Mouse (Mus musculus): ENCODE measurements around the gene Rwdd2b. TPM values are rescaled to one million over a fixed set of nuclear protein-coding genes. Genes with fewer than 3 reads are reported as not detected.

Rwdd2b gene
- total RNA-seq, 2 experiments from 2014 or later: 0.38 to 3.0 TPM

DNA sequence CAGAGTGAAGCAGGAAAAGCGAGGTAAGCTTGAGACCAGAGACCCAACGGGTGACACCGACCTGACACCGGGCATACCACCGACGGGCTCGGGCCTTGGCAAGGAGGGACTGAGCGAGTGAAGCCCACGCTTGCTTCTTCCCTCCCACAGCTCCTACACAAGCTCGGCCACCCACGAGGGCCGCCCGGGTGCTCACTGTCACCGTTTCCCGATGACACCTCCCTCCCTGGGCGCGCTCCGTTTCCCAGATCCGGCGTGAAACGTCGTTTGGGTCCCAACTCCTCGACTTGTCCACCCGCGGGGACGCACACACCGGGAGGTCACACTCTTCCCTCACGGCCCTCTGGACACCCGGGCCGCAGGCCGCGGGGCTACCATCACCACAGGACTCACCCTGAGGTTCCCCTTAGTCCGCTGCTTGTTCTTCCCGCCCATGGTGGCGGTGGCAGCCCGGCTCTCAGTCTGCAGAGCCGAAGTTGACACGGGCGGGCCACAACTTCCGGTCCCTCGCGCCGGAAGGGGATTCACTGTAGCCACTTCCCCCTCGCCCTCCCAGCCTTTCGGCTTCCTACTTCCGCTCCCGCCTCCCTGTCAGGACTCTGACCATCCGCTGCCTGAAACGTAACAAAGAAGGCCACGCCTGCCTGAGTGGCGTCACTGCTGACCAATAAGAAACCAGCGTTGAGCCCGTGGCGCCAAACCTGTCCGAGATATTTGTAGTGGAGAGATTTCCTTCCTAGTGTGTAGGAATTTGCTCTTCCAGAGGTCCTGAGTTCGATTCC is 8.1 kb downstream of the Rwdd2b start, which contains the start of gene Ltn1:
Ltn1 (minus strand) TSS at position 580 of the 782 bp plus-strand sequence.
- peak; percentile 100 for ATAC-seq (replicated peaks; ENCODE audit: low FRiP score, poor library complexity, severe bottlenecking)

DNA sequence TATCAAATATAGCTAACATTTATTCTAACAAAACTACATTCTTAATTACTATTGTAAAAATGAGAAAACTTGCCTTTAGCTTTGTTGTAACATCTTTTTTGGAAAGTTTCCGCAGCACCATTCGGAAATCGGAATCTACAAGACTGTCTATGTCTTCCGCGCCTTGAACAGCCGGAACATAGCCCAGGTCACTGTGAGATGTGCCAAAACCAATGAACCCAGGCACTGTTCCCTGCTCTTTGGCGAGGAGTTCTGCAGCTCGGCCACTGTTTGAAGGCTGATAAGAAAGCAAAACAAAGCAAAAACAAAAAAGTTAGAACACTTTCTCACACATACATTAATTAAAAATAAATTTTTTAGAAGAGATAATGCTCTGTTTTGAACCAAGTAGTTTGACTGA is 12.9 kb downstream of the Rwdd2b start:
- no peak for ATAC-seq (replicated peaks; ENCODE audit: low FRiP score, poor library complexity, severe bottlenecking)

GRCm38 (mm10) chr16:87420662-87421061 is 19.7 kb downstream of the Rwdd2b start:
- no peak for ATAC-seq (replicated peaks; ENCODE audit: low FRiP score, poor library complexity, severe bottlenecking)

DNA sequence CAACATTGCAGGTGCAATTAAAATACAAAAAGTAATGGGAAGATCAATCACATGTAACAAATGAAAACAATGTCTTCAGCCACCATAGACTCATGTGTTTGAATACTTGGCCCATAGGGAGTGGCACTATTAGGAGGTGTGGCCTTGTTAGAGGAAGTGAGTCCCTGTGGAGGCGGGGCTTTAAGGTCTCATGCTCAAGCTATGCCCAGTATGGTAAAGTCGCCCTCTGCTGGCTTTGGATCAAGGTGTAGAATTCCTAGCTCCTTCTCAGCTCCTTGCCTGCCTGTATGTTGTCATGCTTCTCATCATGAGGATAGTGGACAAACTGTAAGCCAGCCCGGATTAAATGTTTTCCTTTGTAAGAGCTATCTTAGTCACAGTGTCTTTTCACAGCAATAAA is 35.4 kb downstream of the Rwdd2b start:
- peak; percentile 92 for ATAC-seq (replicated peaks; ENCODE audit: low FRiP score, poor library complexity, severe bottlenecking)

DNA sequence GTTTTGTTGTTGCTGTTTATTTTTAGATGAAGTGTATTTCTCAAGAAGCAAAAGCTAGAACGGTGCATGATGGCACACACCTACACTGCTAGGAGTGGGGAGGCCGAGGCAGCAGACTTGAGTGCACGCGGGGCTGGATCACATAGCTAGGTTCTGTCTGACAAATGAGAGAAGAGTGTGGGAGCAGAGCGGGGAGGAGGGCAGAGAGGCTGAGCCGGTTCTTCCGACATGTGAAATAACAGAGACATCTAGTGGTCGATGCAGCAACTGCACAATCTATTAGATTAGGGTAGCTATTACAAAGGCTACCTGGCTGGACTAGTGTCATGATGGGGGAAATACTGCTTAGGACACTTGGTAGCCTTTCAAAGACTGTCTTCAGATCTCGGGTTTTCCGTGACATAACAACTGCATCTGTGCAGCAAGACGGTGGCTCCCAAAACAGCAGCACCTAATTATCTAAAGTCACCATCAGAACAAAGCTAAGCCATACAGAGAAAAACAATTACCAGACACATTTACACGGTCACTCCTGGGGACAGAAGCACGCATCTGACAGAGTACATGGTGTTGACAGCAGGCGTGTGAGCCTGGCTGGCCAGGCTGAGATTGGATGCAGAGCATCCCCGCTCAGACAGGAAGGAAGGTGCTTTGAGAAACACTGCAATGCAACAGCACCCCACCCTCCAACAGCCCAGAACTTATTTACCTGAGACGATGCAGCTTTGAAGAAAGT is 46.4 kb downstream of the Rwdd2b start:
- ATAC-seq (replicated peaks; ENCODE audit: low FRiP score, poor library complexity, severe bottlenecking): peak; percentile 80

DNA sequence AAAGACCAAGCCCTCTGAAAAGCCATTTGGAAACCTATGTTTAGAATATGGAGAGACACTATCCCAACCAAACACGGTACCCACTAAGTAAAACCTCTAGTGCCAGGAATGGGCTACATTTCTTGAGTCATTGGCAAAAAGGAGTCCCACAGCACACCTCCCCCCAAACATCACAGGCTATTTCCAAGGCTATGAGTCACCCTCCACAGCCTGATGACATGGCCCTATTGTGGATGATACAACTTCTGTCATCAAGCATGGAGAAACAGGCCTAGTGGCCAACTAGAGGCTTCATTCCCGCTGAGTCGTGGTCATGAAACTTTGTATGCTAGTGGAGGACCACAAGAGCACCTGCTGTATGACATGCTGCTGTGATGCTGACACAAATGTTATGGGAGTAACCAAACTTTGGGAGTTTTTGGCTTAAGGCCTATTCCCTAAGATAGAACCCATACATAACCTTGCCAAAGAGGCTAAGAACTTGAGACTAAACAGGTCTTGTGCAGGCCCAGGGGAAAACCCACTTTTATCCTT is 52.9 kb downstream of the Rwdd2b start:
- ATAC-seq (replicated peaks; ENCODE audit: low FRiP score, poor library complexity, severe bottlenecking): no peak

DNA sequence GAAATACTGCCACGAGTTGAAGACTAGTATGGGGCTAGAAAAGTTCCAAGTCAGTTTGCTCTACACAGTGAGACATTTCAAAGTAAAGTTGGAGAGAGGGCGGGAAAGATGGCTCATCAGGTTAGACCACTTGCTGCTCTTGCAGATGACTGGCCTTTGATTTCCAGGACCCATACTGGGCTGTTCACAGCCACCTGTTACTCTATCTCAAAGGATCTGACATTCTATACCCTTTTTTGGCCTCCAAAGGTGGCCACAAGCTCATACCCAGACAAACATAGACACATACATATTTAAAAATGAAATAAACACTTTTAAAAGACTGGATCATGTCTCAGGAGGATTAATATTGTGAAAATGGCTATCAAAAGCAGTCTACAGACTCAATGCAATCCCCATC is 56.0 kb downstream of the Rwdd2b start:
- ATAC-seq (replicated peaks; ENCODE audit: low FRiP score, poor library complexity, severe bottlenecking): no peak

Other genes with a start within 250 kb of the Rwdd2b start
- gene N6amt1, start 86.4 kb downstream of the Rwdd2b start, total RNA-seq (2015; ENCODE audit: low replicate concordance): 3.3 and 6.9 TPM in 2 replicates
- gene N6amt1, start 86.4 kb downstream of the Rwdd2b start, total RNA-seq (2017; ENCODE audit: low replicate concordance): 0.43 and 3.6 TPM in 2 replicates
- gene Ltn1, start 8.0 kb downstream of the Rwdd2b start, total RNA-seq (2015; ENCODE audit: low replicate concordance): 4.2 and 7.1 TPM in 2 replicates
- 8.2 and 8.5 TPM in 2 replicates for gene Ltn1, start 8.0 kb downstream of the Rwdd2b start, total RNA-seq (2017; ENCODE audit: low replicate concordance)
- gene Usp16, start 14.1 kb upstream of the Rwdd2b start, total RNA-seq (2015; ENCODE audit: low replicate concordance): 14.4 and 52.5 TPM in 2 replicates
- 9.0 and 14.2 TPM in 2 replicates for gene Usp16, start 14.1 kb upstream of the Rwdd2b start, total RNA-seq (2017; ENCODE audit: low replicate concordance)
- 81.5 and 105 TPM in 2 replicates for gene Cct8, start 55.3 kb upstream of the Rwdd2b start, total RNA-seq (2015; ENCODE audit: low replicate concordance)
- gene Cct8, start 55.3 kb upstream of the Rwdd2b start, total RNA-seq (2017; ENCODE audit: low replicate concordance): 130 and 164 TPM in 2 replicates
- not detected in 2 replicates for gene Map3k7cl, start 112.8 kb upstream of the Rwdd2b start, total RNA-seq (2015; ENCODE audit: low replicate concordance)
- gene Map3k7cl, start 112.8 kb upstream of the Rwdd2b start, total RNA-seq (2017; ENCODE audit: low replicate concordance): not detected in 2 replicates